Mouse (Mus musculus) liver, adult 2 months (tissue): Measurements from ENCODE around the gene 9130019O22Rik.
A peak's percentile ranks its signal among the peaks of the same experiment; 100 is the strongest.
"Not testable (repeated sequence)": the region's sequence is repeated elsewhere in the genome, so short reads cannot be mapped to it uniquely, and the experiment has no call there.

ENCODE experiments used
- CTCF ChIP-seq: fragments of 200-500 bp; IDR thresholded peaks from 2 replicates; pipeline ENCODE4 v1.5.1; 2011; ENCODE audit warnings: low read depth, low read length, control low read depth
- POLR2A ChIP-seq: fragments of 200-500 bp; IDR thresholded peaks from 2 replicates; pipeline ENCODE4 v1.6.1; 2011; ENCODE audit warnings: low read length, control low read depth; ENCODE audit not compliant: insufficient read depth; ENCODE audit errors: extremely low read depth

DNA sequence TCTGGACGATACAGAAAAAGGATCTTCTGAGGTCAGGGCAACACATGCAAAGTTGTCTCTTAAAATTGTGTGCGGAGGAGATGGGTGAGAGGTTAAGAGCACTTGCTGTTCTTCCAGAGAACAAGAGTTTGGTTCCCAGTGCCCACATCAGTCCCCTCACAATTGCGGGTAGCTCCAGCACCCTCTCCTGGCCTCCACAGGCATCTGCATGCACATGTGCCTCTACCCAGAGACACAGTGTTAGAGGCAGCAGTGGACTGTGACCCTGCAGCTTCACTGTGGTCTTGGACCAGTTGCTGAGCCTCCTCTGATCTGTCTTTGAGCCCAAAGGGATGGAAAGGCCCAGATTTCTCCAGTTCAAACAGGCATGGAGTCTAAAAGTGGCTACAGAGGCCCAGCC, 15.1 kb downstream of the 9130019O22Rik start:
- TF ChIP-seq CTCF = peak; percentile 47
- TF ChIP-seq POLR2A = not testable (repeated sequence)
